In the genomic region with DNA sequence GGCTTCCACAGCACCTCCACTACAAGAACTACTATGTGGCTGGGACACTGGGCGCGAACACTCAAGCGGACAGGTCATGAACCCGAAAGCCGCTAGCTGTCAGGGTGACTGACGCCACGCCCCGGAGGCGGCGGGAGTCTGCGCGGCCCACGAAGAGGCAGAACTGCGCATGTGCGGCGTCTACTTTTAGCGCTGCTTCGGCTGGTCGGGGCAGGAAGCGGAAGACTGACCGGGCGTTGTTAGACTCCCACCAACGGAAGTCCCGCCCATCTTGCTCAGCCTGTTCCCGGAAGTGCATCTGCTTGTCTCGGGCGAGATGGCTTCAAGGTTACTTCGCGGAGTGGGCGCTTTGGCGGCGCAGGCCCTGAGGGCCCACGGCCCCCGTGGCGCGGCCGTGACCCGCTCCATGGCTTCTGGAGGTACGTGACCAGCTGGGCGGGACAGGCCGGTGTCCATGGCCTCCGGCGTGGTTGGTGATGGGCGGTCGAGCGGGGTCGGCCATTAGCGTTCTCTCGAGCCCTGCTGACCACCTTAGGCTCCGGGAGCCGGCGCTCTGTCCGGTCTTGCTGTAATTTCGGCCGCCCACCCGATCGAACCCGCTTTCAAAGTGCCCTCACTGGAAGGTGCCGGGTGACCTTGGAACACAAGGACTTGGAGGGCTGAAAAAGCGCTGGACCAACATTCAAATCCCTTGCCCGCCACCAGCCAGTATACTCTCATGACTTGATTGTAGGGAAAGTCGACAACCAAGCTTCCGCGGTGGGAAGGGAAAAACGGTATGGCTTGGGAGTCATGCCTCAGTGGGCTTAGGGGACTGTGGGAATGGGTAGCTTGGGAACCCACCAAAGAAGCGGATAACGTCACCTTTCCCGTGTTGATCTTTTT, we compare ENCODE assay signal across 8 mouse cellular contexts. TPM values are rescaled to one million over a fixed set of nuclear protein-coding genes. Genes with fewer than 3 reads are reported as not detected.
DNase-seq lines count a peak whose midpoint lies in the region; ATAC-seq and TF ChIP-seq lines count a peak whose summit lies in the region.

Cox5b (plus strand) TSS at position 179 of the 885 bp plus-strand sequence.

- peaks cover 25% of the 10 kb centered on the region for H3K4me1 ChIP-seq in G1E (ENCODE audit: insufficient read depth, low read depth, low read length)
- H3K4me1 ChIP-seq in forebrain, embryonic 16.5 days (replicated peaks; ENCODE audit: control insufficient read depth, insufficient read depth, low read length): peaks cover 10% of the 10 kb centered on the region
- no peaks in the 10 kb centered on the region for H3K4me1 ChIP-seq in lung, embryonic 14.5 days (ENCODE audit: insufficient read depth)
- peaks cover 2% of the 10 kb centered on the region for H3K4me1 ChIP-seq in olfactory bulb, adult 2 months (ENCODE audit: control insufficient read depth, insufficient read depth, low read length)
- H3K4me1 ChIP-seq in thymus, adult 2 months (replicated peaks; ENCODE audit: control insufficient read depth, insufficient read depth, low read length): peaks cover 9% of the 10 kb centered on the region

- WGBS in forebrain, embryonic 16.5 days: 1% methylated on average over 68 of the region's 68 CpGs
- under 1% methylated on average over 68 of the region's 68 CpGs for WGBS in lung, embryonic 14.5 days
- WGBS in olfactory bulb, adult 2 months: under 1% methylated on average over 68 of the region's 68 CpGs
- WGBS in thymus, adult 2 months: under 1% methylated on average over 68 of the region's 68 CpGs

- H3K36me3 ChIP-seq in G1E (replicated peaks): peaks cover 38% of the 10 kb centered on the region
- peaks cover 14% of the 10 kb centered on the region for H3K36me3 ChIP-seq in forebrain, embryonic 16.5 days (ENCODE audit: control insufficient read depth, insufficient read depth)
- H3K36me3 ChIP-seq in lung, embryonic 14.5 days (ENCODE audit: insufficient read depth): peaks cover 20% of the 10 kb centered on the region
- peaks cover 11% of the 10 kb centered on the region; the same call in 1 of the 2 replicates for H3K36me3 ChIP-seq in thymus, adult 2 months (ENCODE audit: control insufficient read depth, insufficient read depth, low read length)

- peak; percentile 99 for DNase-seq in G1E (ENCODE audit: low spot score)
- DNase-seq in cerebellum, adult 18-20 months: peak; percentile 97 to 98
- peak; percentile 95 to 97 for DNase-seq in heart, postnatal 36 days
- DNase-seq in layer of hippocampus, adult 2 months (ENCODE audit: low spot score in 2 of 2): peak; percentile 96
- DNase-seq in lung, embryonic 14.5 days: peak; percentile 100
- peak; percentile 95 for DNase-seq in thymus, adult 2 months

- peak within 1 kb of the TSS; percentile 71 for H3K9ac ChIP-seq in forebrain, embryonic 16.5 days (replicated peaks; ENCODE audit: low read depth, low read length)
- H3K9ac ChIP-seq in lung, embryonic 14.5 days: peak within 1 kb of the TSS; percentile 74

- no peak; the same call in 1 of the 2 replicates for TF ChIP-seq POLR2A in olfactory bulb, adult 2 months (IDR thresholded peaks at IDR 0.05; ENCODE audit: insufficient read depth, low read depth, low read length)
- peak; percentile 56; the same call in 1 of the 2 replicates for TF ChIP-seq POLR2A in thymus, adult 2 months (IDR thresholded peaks at IDR 0.05; ENCODE audit: control insufficient read depth, extremely low read depth, insufficient read depth, low read length, poor library complexity)

- H3K4me3 ChIP-seq in G1E (ENCODE audit: low read depth, low read length): peak within 1 kb of the TSS; percentile 80
- peak within 1 kb of the TSS; percentile 50 for H3K4me3 ChIP-seq in forebrain, embryonic 16.5 days (replicated peaks; ENCODE audit: low read length)
- H3K4me3 ChIP-seq in layer of hippocampus, adult 2 months: peak within 1 kb of the TSS; percentile 59
- peak within 1 kb of the TSS; percentile 79 for H3K4me3 ChIP-seq in lung, embryonic 14.5 days (ENCODE audit: low read depth, low read length)
- peak within 1 kb of the TSS; percentile 88 for H3K4me3 ChIP-seq in olfactory bulb, adult 2 months (ENCODE audit: insufficient read depth, low read depth, low read length)
- H3K4me3 ChIP-seq in thymus, adult 2 months (ENCODE audit: control insufficient read depth, insufficient read depth, low read length): peak within 1 kb of the TSS; percentile 80

- H3K27ac ChIP-seq in forebrain, embryonic 16.5 days (ENCODE audit: low read length): peak within 1 kb of the TSS; percentile 25; the same call in 1 of the 2 replicates
- peak within 1 kb of the TSS; percentile 98 for H3K27ac ChIP-seq in layer of hippocampus, adult 2 months
- H3K27ac ChIP-seq in lung, embryonic 14.5 days (ENCODE audit: low read depth): peak within 1 kb of the TSS; percentile 31; the same call in 1 of the 2 replicates
- H3K27ac ChIP-seq in olfactory bulb, adult 2 months (ENCODE audit: insufficient read depth, low read depth, low read length): peak within 1 kb of the TSS; percentile 85
- H3K27ac ChIP-seq in thymus, adult 2 months (ENCODE audit: control insufficient read depth, insufficient read depth, low read length): no peak within 1 kb of the TSS; the same call in 1 of the 2 replicates

- H3K4me2 ChIP-seq in forebrain, embryonic 16.5 days (ENCODE audit: low read length): peak within 1 kb of the TSS; percentile 82
- peak within 1 kb of the TSS; percentile 77 for H3K4me2 ChIP-seq in lung, embryonic 14.5 days

- no peak for TF ChIP-seq CTCF in G1E (IDR thresholded peaks at IDR 0.05; ENCODE audit: low read depth, low read length)
- no peak for TF ChIP-seq CTCF in layer of hippocampus, adult 2 months (conservative IDR thresholded peaks at IDR 0.05)
- no peak for TF ChIP-seq CTCF in lung, embryonic 14.5 days (IDR thresholded peaks at IDR 0.05; ENCODE audit: low read depth)
- TF ChIP-seq CTCF in olfactory bulb, adult 2 months (IDR thresholded peaks at IDR 0.05; ENCODE audit: insufficient read depth, low read depth, low read length): no peak
- TF ChIP-seq CTCF in thymus, adult 2 months (IDR thresholded peaks at IDR 0.05; ENCODE audit: borderline replicate concordance, control insufficient read depth, extremely low read depth, insufficient read depth, low read length, poor library complexity): 0 out of 2 replicates have a peak, but pooled peaks have one; percentile 25

- intact Hi-C loops in heart, postnatal 36 days (cut with DNase I): loop anchor here (1.0 to 10.0 kb wide), 3 partner anchors 18 to 327 kb away; partner anchors contain the start of genes Kansl3 and Lman2l

- ATAC-seq in G1E (ENCODE audit: extremely low read depth, insufficient number of reproducible peaks, low FRiP score, poor library complexity, severe bottlenecking): peak; percentile 94
- ATAC-seq in forebrain, embryonic 16.5 days: peak; percentile 97
- ATAC-seq in lung, embryonic 14.5 days (ENCODE audit: insufficient read depth): peak; percentile 97

- H3K27me3 ChIP-seq in G1E (ENCODE audit: insufficient read depth, low read length): 0 out of 2 replicates have a peak, but pooled peaks cover 4% of the 10 kb centered on the region
- H3K27me3 ChIP-seq in forebrain, embryonic 16.5 days (replicated peaks; ENCODE audit: control insufficient read depth, insufficient read depth, low read length): no peaks in the 10 kb centered on the region
- H3K27me3 ChIP-seq in lung, embryonic 14.5 days (ENCODE audit: insufficient read depth, low read length): no peaks in the 10 kb centered on the region
- no peaks in the 10 kb centered on the region for H3K27me3 ChIP-seq in thymus, adult 2 months (ENCODE audit: control insufficient read depth, insufficient read depth, low read length)

- H3K9me3 ChIP-seq in G1E (replicated peaks): no peaks in the 10 kb centered on the region
- H3K9me3 ChIP-seq in forebrain, embryonic 16.5 days (ENCODE audit: control insufficient read depth, low read length): no peaks in the 10 kb centered on the region
- no peaks in the 10 kb centered on the region for H3K9me3 ChIP-seq in lung, embryonic 14.5 days (ENCODE audit: low read depth, low read length)

RNA-seq across cellular contexts. Expression of gene Cox5b, which starts in this region (rescaled TPM):
- total RNA-seq in G1E (2014; fragmentation: Nextera tagmentation): 295 and 316 TPM in 2 replicates
- total RNA-seq in G1E (2017): 516 and 777 TPM in 2 replicates
- 1,994 and 2,669 TPM in 2 replicates for polyA plus RNA-seq in G1E (2012)
- 480 and 516 TPM in 2 replicates for polyA plus RNA-seq in forebrain, embryonic 16.5 days (2015; fragmentation: Nextera tagmentation; extraction: Ambion mirVana)
- 1,000 to 10,000 TPM; 2,258 to 2,311 TPM for total RNA-seq in heart, postnatal 36 days (2021)
- total RNA-seq in layer of hippocampus, adult 2 months (2021): 100 to 1,000 TPM; 610 to 649 TPM
- polyA plus RNA-seq in lung, embryonic 14.5 days (2014; fragmentation: Nextera tagmentation; extraction: Ambion mirVana): 518 and 549 TPM in 2 replicates
- not detected in 2 replicates for polyA plus RNA-seq in olfactory bulb, adult 2 months (2012; ENCODE audit: insufficient read depth, insufficient read length, low replicate concordance, missing spikeins)
- polyA plus RNA-seq in thymus, adult 2 months (2012; rRNA removed): 395 and 432 TPM in 2 replicates
